Mouse (Mus musculus): Measurements from ENCODE around the gene Mink1.
"Not testable (repeated sequence)": the region's sequence is repeated elsewhere in the genome, so short reads cannot be mapped to it uniquely, and the experiment has no call there.

Mink1 gene

GRCm38 (mm10) chr11:70561937-70562286 is 769 bp upstream of the Mink1 start:
- DNase-seq, result no peak

- DNase-seq, result no peak
These were observed 351 bp downstream of the Mink1 start for GRCm38 (mm10) chr11:70562995-70563469.

- DNase-seq, result peak; percentile 49
These were observed 992 bp downstream of the Mink1 start for GRCm38 (mm10) chr11:70563470-70564275.

GRCm38 (mm10) chr11:70564276-70564873 is 1.7 kb downstream of the Mink1 start:
- DNase-seq, result no peak

GRCm38 (mm10) chr11:70566586-70566985 is 3.9 kb downstream of the Mink1 start:
- DNase-seq, result no peak

- DNase-seq, result not testable (repeated sequence)
These were observed 7.9 kb downstream of the Mink1 start for GRCm38 (mm10) chr11:70570614-70571013.

GRCm38 (mm10) chr11:70571641-70572040 is 9.0 kb downstream of the Mink1 start:
- DNase-seq, result no peak

- DNase-seq, result no peak
These were observed 9.7 kb downstream of the Mink1 start for GRCm38 (mm10) chr11:70572348-70572902.

GRCm38 (mm10) chr11:70573872-70574271 is 11.2 kb downstream of the Mink1 start:
- no peak for DNase-seq

- DNase-seq, result no peak
These were observed 14.5 kb downstream of the Mink1 start for GRCm38 (mm10) chr11:70577201-70577600.

- DNase-seq, result no peak
These were observed 16.3 kb downstream of the Mink1 start for GRCm38 (mm10) chr11:70578962-70579361.

- DNase-seq, result no peak
These were observed 17.2 kb downstream of the Mink1 start for GRCm38 (mm10) chr11:70579710-70580357.

- DNase-seq, result no peak
These were observed 17.7 kb downstream of the Mink1 start for GRCm38 (mm10) chr11:70580358-70580720.

GRCm38 (mm10) chr11:70580921-70581320 is 18.2 kb downstream of the Mink1 start:
- no peak for DNase-seq

- DNase-seq, result no peak
These were observed 19.5 kb downstream of the Mink1 start for GRCm38 (mm10) chr11:70582196-70582595.

- no peak for DNase-seq
These were observed 20.5 kb downstream of the Mink1 start for GRCm38 (mm10) chr11:70583022-70583714.

- DNase-seq, result no peak
These were observed 21.1 kb downstream of the Mink1 start for GRCm38 (mm10) chr11:70583775-70584174.

- peak; percentile 74 for DNase-seq
These were observed 22.8 kb downstream of the Mink1 start for GRCm38 (mm10) chr11:70585457-70585856.

- DNase-seq, result no peak
These were observed 23.6 kb downstream of the Mink1 start for GRCm38 (mm10) chr11:70586261-70586660.

- DNase-seq, result no peak
These were observed 24.3 kb downstream of the Mink1 start for GRCm38 (mm10) chr11:70586954-70587353.

- DNase-seq, result peak; percentile 28
These were observed 29.1 kb downstream of the Mink1 start for GRCm38 (mm10) chr11:70591733-70592132.

- no peak for DNase-seq
These were observed 31.7 kb downstream of the Mink1 start for GRCm38 (mm10) chr11:70594253-70594989.

Measured in retina, postnatal 1 day (tissue).